Mouse (Mus musculus): Measurements from ENCODE around the gene Abca14. TPM values are rescaled to one million over a fixed set of nuclear protein-coding genes. Genes with fewer than 3 reads are reported as not detected.

The Abca14 gene
- polyA plus RNA-seq, 1 experiment from 2014 or later: not detected

DNA sequence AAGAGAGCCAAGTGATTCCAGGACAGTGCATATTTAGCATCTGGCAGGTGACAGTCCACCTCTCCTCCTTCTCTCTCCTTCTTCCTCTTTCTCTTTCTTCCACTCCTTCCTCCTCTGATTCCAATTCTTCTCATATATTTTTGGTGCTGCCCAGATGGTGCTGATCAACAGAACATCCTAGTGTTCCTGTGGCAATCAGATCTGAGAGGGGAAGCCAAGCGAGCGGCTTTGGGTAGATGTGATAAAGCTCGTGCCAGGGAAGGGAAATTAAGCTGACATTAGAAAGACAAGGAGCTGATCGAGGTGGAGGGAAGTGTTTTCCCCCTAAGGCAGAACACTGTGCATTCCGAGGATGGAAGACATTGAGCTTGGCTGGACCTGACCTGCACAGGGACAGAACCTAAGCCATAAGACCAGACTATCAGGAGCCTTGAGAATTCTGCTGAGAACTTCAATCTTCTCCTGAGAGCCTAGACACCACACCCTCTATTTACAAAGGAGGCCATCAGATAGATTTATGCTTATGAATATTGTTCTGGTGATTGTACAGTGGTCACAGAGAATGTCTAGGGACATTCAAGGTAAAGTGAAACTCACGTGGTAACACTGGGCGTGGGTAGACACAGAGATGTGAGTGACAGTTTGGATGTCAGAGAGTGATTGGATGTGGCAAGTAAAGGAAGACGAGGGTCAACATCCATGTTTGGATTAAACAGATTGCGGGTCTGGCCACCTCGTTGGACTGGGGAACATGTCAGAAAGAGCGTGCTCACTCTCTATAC, 28.8 kb upstream of the Abca14 start:
- no peak overlapping the region for H3K4me3 ChIP-seq (ENCODE audit: control insufficient read depth in 1 of 2, insufficient read depth in 1 of 2, low read depth in 1 of 2, low read length in 2 of 2)
- H3K27me3 ChIP-seq (ENCODE audit: control insufficient read depth, insufficient read depth, low read length): no peaks in the 10 kb centered on the region
- no peak overlapping the region for H3K27ac ChIP-seq (replicated peaks in 1 of 2; ENCODE audit: control insufficient read depth in 1 of 2, insufficient read depth in 1 of 2, low read depth in 2 of 2, low read length in 2 of 2)
- 70% methylated on average over 11 of the region's 11 CpGs for WGBS
- no peaks in the 10 kb centered on the region for H3K9me3 ChIP-seq (ENCODE audit: control insufficient read depth, low read length)
- no peaks in the 10 kb centered on the region for H3K4me1 ChIP-seq (ENCODE audit: control insufficient read depth in 2 of 2, insufficient read depth in 2 of 2, low read length in 2 of 2)
- H3K4me2 ChIP-seq (ENCODE audit: low read length): no peak overlapping the region
- H3K36me3 ChIP-seq (ENCODE audit: control insufficient read depth, insufficient read depth, low read length): no peaks in the 10 kb centered on the region
- no peak overlapping the region for H3K9ac ChIP-seq (ENCODE audit: low read length)
- no peak for ATAC-seq (ENCODE audit: insufficient number of reproducible peaks, insufficient read depth, low FRiP score, low read depth)

GRCm38 (mm10) chr7:120177611-120178010, 26.1 kb upstream of the Abca14 start:
- Histone ChIP-seq H3K4me2 (ENCODE audit: low read length) (no peak overlapping the region), H3K27me3 (ENCODE audit: control insufficient read depth, insufficient read depth, low read length) (no peaks in the 10 kb centered on the region), H3K36me3 (ENCODE audit: control insufficient read depth, insufficient read depth, low read length) (no peaks in the 10 kb centered on the region), H3K9me3 (ENCODE audit: control insufficient read depth, low read length) (no peaks in the 10 kb centered on the region), H3K4me1 (ENCODE audit: control insufficient read depth in 2 of 2, insufficient read depth in 2 of 2, low read length in 2 of 2) (no peaks in the 10 kb centered on the region), H3K4me3 (ENCODE audit: control insufficient read depth in 1 of 2, insufficient read depth in 1 of 2, low read depth in 1 of 2, low read length in 2 of 2) (no peak overlapping the region), H3K9ac (ENCODE audit: low read length) (no peak overlapping the region), H3K27ac (replicated peaks in 1 of 2; ENCODE audit: control insufficient read depth in 1 of 2, insufficient read depth in 1 of 2, low read depth in 2 of 2, low read length in 2 of 2) (no peak overlapping the region)
- no peak for ATAC-seq (ENCODE audit: insufficient number of reproducible peaks, insufficient read depth, low FRiP score, low read depth)
- 71% methylated on average over 3 of the region's 3 CpGs for WGBS

- Histone ChIP-seq H3K27ac (replicated peaks in 1 of 2; ENCODE audit: control insufficient read depth in 1 of 2, insufficient read depth in 1 of 2, low read depth in 2 of 2, low read length in 2 of 2) (no peak overlapping the region), H3K9ac (ENCODE audit: low read length) (no peak overlapping the region), H3K27me3 (ENCODE audit: control insufficient read depth, insufficient read depth, low read length) (no peaks in the 10 kb centered on the region), H3K4me3 (ENCODE audit: control insufficient read depth in 1 of 2, insufficient read depth in 1 of 2, low read depth in 1 of 2, low read length in 2 of 2) (no peak overlapping the region), H3K9me3 (ENCODE audit: control insufficient read depth, low read length) (no peaks in the 10 kb centered on the region), H3K4me1 (ENCODE audit: control insufficient read depth in 2 of 2, insufficient read depth in 2 of 2, low read length in 2 of 2) (no peaks in the 10 kb centered on the region), H3K36me3 (ENCODE audit: control insufficient read depth, insufficient read depth, low read length) (no peaks in the 10 kb centered on the region), H3K4me2 (ENCODE audit: low read length) (no peak overlapping the region)
- ATAC-seq (ENCODE audit: insufficient number of reproducible peaks, insufficient read depth, low FRiP score, low read depth): no peak
- WGBS: 32% methylated on average over 2 of the region's 2 CpGs
Observed at GRCm38 (mm10) chr7:120178935-120179334, 24.8 kb upstream of the Abca14 start.

- no peak for ATAC-seq (ENCODE audit: insufficient number of reproducible peaks, insufficient read depth, low FRiP score, low read depth)
- WGBS: 73% methylated on average over 5 of the region's 5 CpGs
- no peak overlapping the region for H3K4me2 ChIP-seq (ENCODE audit: low read length)
- no peak overlapping the region for H3K9ac ChIP-seq (ENCODE audit: low read length)
- H3K9me3 ChIP-seq (ENCODE audit: control insufficient read depth, low read length): no peaks in the 10 kb centered on the region
- no peaks in the 10 kb centered on the region for H3K4me1 ChIP-seq (ENCODE audit: control insufficient read depth in 2 of 2, insufficient read depth in 2 of 2, low read length in 2 of 2)
- H3K4me3 ChIP-seq (ENCODE audit: control insufficient read depth in 1 of 2, insufficient read depth in 1 of 2, low read depth in 1 of 2, low read length in 2 of 2): no peak overlapping the region
- no peaks in the 10 kb centered on the region for H3K27me3 ChIP-seq (ENCODE audit: control insufficient read depth, insufficient read depth, low read length)
- H3K36me3 ChIP-seq (ENCODE audit: control insufficient read depth, insufficient read depth, low read length): no peaks in the 10 kb centered on the region
- H3K27ac ChIP-seq (replicated peaks in 1 of 2; ENCODE audit: control insufficient read depth in 1 of 2, insufficient read depth in 1 of 2, low read depth in 2 of 2, low read length in 2 of 2): no peak overlapping the region
Observed at GRCm38 (mm10) chr7:120180547-120180946, 23.2 kb upstream of the Abca14 start.

- ATAC-seq (ENCODE audit: insufficient number of reproducible peaks, insufficient read depth, low FRiP score, low read depth): no peak
- Histone ChIP-seq H3K4me2 (ENCODE audit: low read length) (no peak overlapping the region), H3K4me1 (ENCODE audit: control insufficient read depth in 2 of 2, insufficient read depth in 2 of 2, low read length in 2 of 2) (no peaks in the 10 kb centered on the region), H3K36me3 (ENCODE audit: control insufficient read depth, insufficient read depth, low read length) (no peaks in the 10 kb centered on the region), H3K9me3 (ENCODE audit: control insufficient read depth, low read length) (no peaks in the 10 kb centered on the region), H3K27me3 (ENCODE audit: control insufficient read depth, insufficient read depth, low read length) (no peaks in the 10 kb centered on the region), H3K9ac (ENCODE audit: low read length) (no peak overlapping the region), H3K27ac (replicated peaks in 1 of 2; ENCODE audit: control insufficient read depth in 1 of 2, insufficient read depth in 1 of 2, low read depth in 2 of 2, low read length in 2 of 2) (no peak overlapping the region), H3K4me3 (ENCODE audit: control insufficient read depth in 1 of 2, insufficient read depth in 1 of 2, low read depth in 1 of 2, low read length in 2 of 2) (no peak overlapping the region)
- WGBS: 88% methylated on average over 4 of the region's 4 CpGs
Observed at GRCm38 (mm10) chr7:120181401-120182230, 22.1 kb upstream of the Abca14 start.

GRCm38 (mm10) chr7:120182891-120183290, 20.9 kb upstream of the Abca14 start:
- H3K9me3 ChIP-seq (ENCODE audit: control insufficient read depth, low read length): no peaks in the 10 kb centered on the region
- no peak overlapping the region for H3K4me2 ChIP-seq (ENCODE audit: low read length)
- H3K36me3 ChIP-seq (ENCODE audit: control insufficient read depth, insufficient read depth, low read length): no peaks in the 10 kb centered on the region
- H3K27me3 ChIP-seq (ENCODE audit: control insufficient read depth, insufficient read depth, low read length): no peaks in the 10 kb centered on the region
- H3K4me1 ChIP-seq (ENCODE audit: control insufficient read depth in 2 of 2, insufficient read depth in 2 of 2, low read length in 2 of 2): no peaks in the 10 kb centered on the region
- no peak for ATAC-seq (ENCODE audit: insufficient number of reproducible peaks, insufficient read depth, low FRiP score, low read depth)
- H3K9ac ChIP-seq (ENCODE audit: low read length): no peak overlapping the region
- no peak overlapping the region for H3K27ac ChIP-seq (replicated peaks in 1 of 2; ENCODE audit: control insufficient read depth in 1 of 2, insufficient read depth in 1 of 2, low read depth in 2 of 2, low read length in 2 of 2)
- H3K4me3 ChIP-seq (ENCODE audit: control insufficient read depth in 1 of 2, insufficient read depth in 1 of 2, low read depth in 1 of 2, low read length in 2 of 2): no peak overlapping the region

DNA sequence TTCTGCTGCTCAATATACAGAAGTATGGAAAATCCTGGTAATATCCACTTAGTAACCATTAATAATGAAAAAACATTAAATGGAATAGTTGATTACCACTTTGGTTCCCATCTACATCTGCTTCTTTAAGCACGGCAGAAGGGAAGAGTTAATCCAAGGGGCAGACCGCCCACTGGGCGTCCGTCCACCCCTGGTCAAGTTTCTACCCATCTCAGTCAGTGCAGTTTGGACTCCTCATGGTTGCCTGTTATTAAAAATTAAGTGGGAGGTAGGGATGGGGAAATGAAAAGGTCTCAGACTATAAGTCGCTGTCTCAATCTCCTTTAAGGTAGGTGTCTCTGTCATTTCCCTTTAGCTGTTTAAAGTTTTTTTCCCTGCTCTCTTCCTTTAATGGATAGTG, 14.8 kb upstream of the Abca14 start:
- H3K4me2 ChIP-seq (ENCODE audit: low read length): no peak overlapping the region
- peaks cover 2 to 15% of the 10 kb centered on the region in 2 experiments; a peak in 3 of 4 replicates for H3K4me1 ChIP-seq (ENCODE audit: control insufficient read depth in 2 of 2, insufficient read depth in 2 of 2, low read length in 2 of 2)
- no peaks in the 10 kb centered on the region for H3K27me3 ChIP-seq (ENCODE audit: control insufficient read depth, insufficient read depth, low read length)
- H3K9ac ChIP-seq (ENCODE audit: low read length): no peak overlapping the region
- no peaks in the 10 kb centered on the region for H3K9me3 ChIP-seq (ENCODE audit: control insufficient read depth, low read length)
- 85% methylated on average over 5 of the region's 5 CpGs for WGBS
- no peak for ATAC-seq (ENCODE audit: insufficient number of reproducible peaks, insufficient read depth, low FRiP score, low read depth)
- no peak overlapping the region for H3K4me3 ChIP-seq (ENCODE audit: control insufficient read depth in 1 of 2, insufficient read depth in 1 of 2, low read depth in 1 of 2, low read length in 2 of 2)
- H3K27ac ChIP-seq (replicated peaks in 1 of 2; ENCODE audit: control insufficient read depth in 1 of 2, insufficient read depth in 1 of 2, low read depth in 2 of 2, low read length in 2 of 2): no peak overlapping the region
- H3K36me3 ChIP-seq (ENCODE audit: control insufficient read depth, insufficient read depth, low read length): no peaks in the 10 kb centered on the region
